1 mouse cellular context compared by ENCODE assay signal in the genomic region with DNA sequence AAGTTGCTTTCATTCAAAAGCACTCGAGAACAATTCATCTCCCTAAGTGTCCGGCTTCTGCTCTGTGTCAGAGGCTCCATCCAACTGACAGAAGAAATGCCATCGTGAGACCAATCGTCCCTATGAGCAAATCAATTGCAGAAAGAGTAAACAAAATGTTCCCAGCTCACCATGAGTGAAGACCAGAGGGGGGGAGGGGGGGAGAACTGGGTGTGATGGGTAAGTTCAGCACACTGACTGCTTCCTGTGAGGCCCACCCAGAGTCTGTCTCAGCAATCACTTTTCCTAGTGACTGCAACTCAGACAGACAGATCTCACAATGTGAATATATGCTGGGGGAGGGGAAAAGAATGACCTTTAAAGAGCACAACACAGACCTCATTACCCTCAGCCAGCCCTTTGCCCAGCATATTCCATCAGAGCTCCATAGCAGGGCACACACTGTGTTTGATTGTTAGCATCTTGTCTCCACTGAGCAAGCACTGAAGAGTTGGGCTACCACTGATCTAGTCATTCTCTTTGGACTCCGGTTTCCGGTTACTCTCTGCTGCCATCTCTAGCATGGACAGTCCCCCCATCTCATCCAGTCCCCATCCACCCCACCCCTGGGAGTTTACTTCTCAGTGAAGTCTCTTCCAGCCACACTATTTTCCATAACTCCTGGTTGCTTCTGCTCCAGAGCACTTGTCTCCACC.
TF ChIP-seq lines count a peak whose summit lies in the region.

No protein-coding gene starts in this region.

TF ChIP-seq in CH12.LX, 34 proteins besides CTCF, POLR2A, EP300 and RAD21:
- TF ChIP-seq BHLHE40 (IDR thresholded peaks at IDR 0.05; ENCODE audit: low read depth, low read length) = no peak
- no peak for TF ChIP-seq TBP (conservative IDR thresholded peaks at IDR 0.05; ENCODE audit: low read depth, low read length)
- no peak for TF ChIP-seq ETS1 (conservative IDR thresholded peaks at IDR 0.05; ENCODE audit: low read depth, low read length)
- TF ChIP-seq MAFK (IDR thresholded peaks at IDR 0.05; ENCODE audit: insufficient replicate concordance, low read length) = no peak
- no peak for TF ChIP-seq CHD2 (IDR thresholded peaks at IDR 0.05; ENCODE audit: low read length)
- no peak for TF ChIP-seq MAX (IDR thresholded peaks at IDR 0.05; ENCODE audit: low read length)
- TF ChIP-seq SIN3A (IDR thresholded peaks at IDR 0.05; ENCODE audit: low read length) = no peak
- TF ChIP-seq ZKSCAN1 (IDR thresholded peaks at IDR 0.05; ENCODE audit: borderline replicate concordance, low read depth, low read length) = no peak
- TF ChIP-seq PAX5 (IDR thresholded peaks at IDR 0.05; ENCODE audit: low read length) = no peak
- no peak for TF ChIP-seq HCFC1 (IDR thresholded peaks at IDR 0.05; ENCODE audit: low read depth, low read length)
- TF ChIP-seq GABPA (IDR thresholded peaks at IDR 0.05; ENCODE audit: insufficient replicate concordance, low read depth, low read length) = no peak
- no peak for TF ChIP-seq TCF12 (IDR thresholded peaks at IDR 0.05; ENCODE audit: low read depth, low read length)
- TF ChIP-seq MXI1 (IDR thresholded peaks at IDR 0.05; ENCODE audit: low read depth, low read length) = no peak
- no peak for TF ChIP-seq MEF2A (IDR thresholded peaks at IDR 0.05; ENCODE audit: borderline replicate concordance, low read depth, low read length)
- no peak for TF ChIP-seq NELFE (IDR thresholded peaks at IDR 0.05; ENCODE audit: low read depth, low read length)
- TF ChIP-seq ELF1 (IDR thresholded peaks at IDR 0.05; ENCODE audit: low read depth, low read length) = no peak
- no peak for TF ChIP-seq ZC3H11A (IDR thresholded peaks at IDR 0.05; ENCODE audit: low read depth, low read length)
- no peak for TF ChIP-seq USF1 (IDR thresholded peaks at IDR 0.05; ENCODE audit: low read depth, low read length)
- no peak for TF ChIP-seq USF2 (conservative IDR thresholded peaks at IDR 0.05; ENCODE audit: low read depth, low read length)
